Mouse (Mus musculus): ENCODE data around the gene Tfip11. TPM values are rescaled to one million over a fixed set of nuclear protein-coding genes. Genes with fewer than 3 reads are reported as not detected.

The Tfip11 gene
- polyA plus RNA-seq, 1 experiment from 2014 or later: 16.6 TPM

DNA sequence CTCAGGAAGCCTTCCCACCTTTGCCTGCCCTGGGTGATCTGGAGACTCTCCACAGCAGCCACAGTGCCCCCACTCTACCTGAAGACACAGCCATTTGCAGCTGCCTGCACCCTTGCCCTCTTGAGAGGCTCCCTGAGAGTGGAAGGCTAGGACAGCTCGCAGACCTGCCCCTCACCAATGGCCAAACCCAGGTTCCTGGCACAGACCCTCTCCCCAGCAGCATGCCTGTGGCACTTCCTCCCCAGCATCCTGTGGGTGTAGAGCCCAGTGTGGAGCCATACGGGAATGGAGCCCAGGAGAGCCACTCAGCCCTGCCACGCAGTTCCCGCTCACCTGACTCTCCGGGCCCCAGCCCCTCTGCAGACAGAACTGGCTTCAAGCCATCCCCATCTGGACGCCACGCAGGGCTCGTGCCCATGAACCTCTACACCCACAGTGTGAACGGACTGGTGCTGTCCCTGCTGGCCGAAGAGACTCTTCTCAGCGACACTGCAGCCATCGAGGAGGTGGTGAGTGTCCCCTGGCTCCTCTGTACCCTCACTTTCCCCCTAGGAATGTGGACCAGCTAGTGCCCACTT lies 44.2 kb downstream of the Tfip11 start:
- H3K27ac ChIP-seq (ENCODE audit: low read length): no peak overlapping the region
- peaks cover 39% of the 10 kb centered on the region; the same call in 1 of the 2 replicates for H3K36me3 ChIP-seq (ENCODE audit: control insufficient read depth, insufficient read depth, low read length)
- no peaks in the 10 kb centered on the region for H3K27me3 ChIP-seq (ENCODE audit: control insufficient read depth, insufficient read depth, low read length)
- no peak overlapping the region for H3K4me3 ChIP-seq (ENCODE audit: low read depth, low read length)
- WGBS: 92% methylated on average over 12 of the region's 12 CpGs
- H3K9ac ChIP-seq (replicated peaks; ENCODE audit: low read depth, low read length): no peak overlapping the region
- H3K9me3 ChIP-seq (ENCODE audit: control insufficient read depth, low read depth, low read length): no peaks in the 10 kb centered on the region
- H3K4me1 ChIP-seq (ENCODE audit: control insufficient read depth, insufficient read depth, low read length): no peaks in the 10 kb centered on the region
- no peak overlapping the region for H3K4me2 ChIP-seq (replicated peaks; ENCODE audit: low read depth, low read length)
- no peak for ATAC-seq (ENCODE audit: insufficient number of reproducible peaks, insufficient read depth, low FRiP score, low read depth)

DNA sequence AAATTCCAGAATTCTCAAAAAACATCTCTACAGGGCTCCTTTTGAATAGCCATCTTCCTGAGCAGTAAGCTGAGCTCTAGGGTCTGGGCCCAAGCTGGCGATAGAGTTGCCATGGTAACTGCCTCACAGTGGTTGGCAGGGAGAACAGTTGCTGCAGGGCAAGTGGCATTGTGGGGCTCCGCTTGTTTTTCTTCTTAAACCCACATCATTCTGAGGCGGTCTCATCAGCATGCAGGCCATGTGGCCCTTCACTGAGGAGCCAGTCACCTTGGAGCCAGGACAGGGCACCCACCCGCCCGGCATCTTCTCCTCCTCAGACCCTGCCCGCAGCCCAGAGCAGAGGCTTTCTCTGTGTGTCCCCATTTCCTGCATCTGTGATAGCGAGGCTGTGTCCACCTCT lies 45.8 kb downstream of the Tfip11 start:
- Histone ChIP-seq H3K4me1 (ENCODE audit: control insufficient read depth, insufficient read depth, low read length) (no peaks in the 10 kb centered on the region), H3K36me3 (ENCODE audit: control insufficient read depth, insufficient read depth, low read length) (peaks cover 32% of the 10 kb centered on the region; the same call in 1 of the 2 replicates), H3K27me3 (ENCODE audit: control insufficient read depth, insufficient read depth, low read length) (no peaks in the 10 kb centered on the region), H3K9ac (replicated peaks; ENCODE audit: low read depth, low read length) (no peak overlapping the region), H3K4me3 (ENCODE audit: low read depth, low read length) (no peak overlapping the region), H3K27ac (ENCODE audit: low read length) (no peak overlapping the region), H3K4me2 (replicated peaks; ENCODE audit: low read depth, low read length) (no peak overlapping the region), H3K9me3 (ENCODE audit: control insufficient read depth, low read depth, low read length) (no peaks in the 10 kb centered on the region)
- WGBS: 80% methylated on average over 7 of the region's 7 CpGs
- ATAC-seq (ENCODE audit: insufficient number of reproducible peaks, insufficient read depth, low FRiP score, low read depth): no peak

DNA sequence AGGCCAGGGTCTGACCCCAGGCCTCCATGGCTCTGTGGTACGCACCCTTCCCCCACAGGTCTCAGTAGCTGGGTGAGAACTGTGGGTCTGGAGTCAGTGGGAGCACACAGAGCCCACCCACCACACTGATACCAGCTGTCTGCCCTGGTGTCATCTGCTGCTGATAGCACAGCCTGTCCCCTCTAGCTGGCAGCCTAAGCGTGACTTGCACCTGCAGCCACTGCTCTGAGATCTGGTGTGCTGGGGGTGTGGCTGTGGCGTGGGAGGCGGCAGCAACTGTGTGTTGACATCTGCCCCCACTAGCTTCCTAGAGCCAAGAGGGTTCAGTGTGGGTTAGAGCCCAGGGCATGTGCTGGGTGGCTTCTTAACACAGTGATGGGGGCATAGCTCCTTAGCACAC lies 50.0 kb downstream of the Tfip11 start:
- no peaks in the 10 kb centered on the region for H3K9me3 ChIP-seq (ENCODE audit: control insufficient read depth, low read depth, low read length)
- H3K4me2 ChIP-seq (replicated peaks; ENCODE audit: low read depth, low read length): no peak overlapping the region
- no peak overlapping the region for H3K27ac ChIP-seq (ENCODE audit: low read length)
- no peaks in the 10 kb centered on the region for H3K27me3 ChIP-seq (ENCODE audit: control insufficient read depth, insufficient read depth, low read length)
- no peaks in the 10 kb centered on the region for H3K4me1 ChIP-seq (ENCODE audit: control insufficient read depth, insufficient read depth, low read length)
- no peak overlapping the region for H3K9ac ChIP-seq (replicated peaks; ENCODE audit: low read depth, low read length)
- no peak overlapping the region for H3K4me3 ChIP-seq (ENCODE audit: low read depth, low read length)
- ATAC-seq (ENCODE audit: insufficient number of reproducible peaks, insufficient read depth, low FRiP score, low read depth): no peak
- peaks cover 22% of the 10 kb centered on the region for H3K36me3 ChIP-seq (ENCODE audit: control insufficient read depth, insufficient read depth, low read length)
- WGBS: 87% methylated on average over 4 of the region's 4 CpGs

DNA sequence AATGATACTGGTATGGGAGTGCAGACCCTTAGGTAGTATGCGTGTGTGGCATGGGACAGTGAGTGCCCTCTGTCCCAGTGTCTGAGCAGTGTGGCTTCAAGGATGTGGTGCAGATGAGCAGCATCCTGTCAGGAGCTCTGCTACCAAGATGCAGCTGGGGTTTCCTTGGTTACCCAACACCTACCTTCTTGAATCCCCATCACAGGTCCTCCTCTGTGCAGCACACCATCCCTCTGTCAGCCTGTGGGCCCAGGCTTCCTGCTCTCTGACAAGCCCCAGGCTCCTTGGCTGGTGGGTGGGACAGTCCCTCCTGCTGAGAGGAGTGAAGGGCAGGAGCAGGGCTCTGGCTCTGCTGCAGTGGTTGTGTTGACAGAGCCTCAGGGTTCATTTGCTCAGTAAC lies 51.2 kb downstream of the Tfip11 start:
- 100% methylated on average over 1 of the region's 1 CpGs for WGBS
- H3K36me3 ChIP-seq (ENCODE audit: control insufficient read depth, insufficient read depth, low read length): peaks cover 14% of the 10 kb centered on the region

GRCm38 (mm10) chr5:112378716-112379115 lies 52.6 kb downstream of the Tfip11 start:
- no peaks in the 10 kb centered on the region for H3K4me1 ChIP-seq (ENCODE audit: control insufficient read depth, insufficient read depth, low read length)
- H3K4me2 ChIP-seq (replicated peaks; ENCODE audit: low read depth, low read length): no peak overlapping the region
- no peak overlapping the region for H3K4me3 ChIP-seq (ENCODE audit: low read depth, low read length)
- H3K27ac ChIP-seq (ENCODE audit: low read length): no peak overlapping the region
- 71% methylated on average over 6 of the region's 6 CpGs for WGBS
- H3K27me3 ChIP-seq (ENCODE audit: control insufficient read depth, insufficient read depth, low read length): no peaks in the 10 kb centered on the region
- ATAC-seq (ENCODE audit: insufficient number of reproducible peaks, insufficient read depth, low FRiP score, low read depth): no peak
- H3K9ac ChIP-seq (replicated peaks; ENCODE audit: low read depth, low read length): no peak overlapping the region
- no peaks in the 10 kb centered on the region for H3K9me3 ChIP-seq (ENCODE audit: control insufficient read depth, low read depth, low read length)
- H3K36me3 ChIP-seq (ENCODE audit: control insufficient read depth, insufficient read depth, low read length): peaks cover 14% of the 10 kb centered on the region

More for the DNA sequence above, 51.2 kb downstream of the Tfip11 start:
- H3K9ac ChIP-seq (replicated peaks; ENCODE audit: low read depth, low read length): no peak overlapping the region
- no peaks in the 10 kb centered on the region for H3K4me1 ChIP-seq (ENCODE audit: control insufficient read depth, insufficient read depth, low read length)
- no peaks in the 10 kb centered on the region for H3K27me3 ChIP-seq (ENCODE audit: control insufficient read depth, insufficient read depth, low read length)
- no peak overlapping the region for H3K27ac ChIP-seq (ENCODE audit: low read length)
- H3K4me2 ChIP-seq (replicated peaks; ENCODE audit: low read depth, low read length): no peak overlapping the region
- no peak for ATAC-seq (ENCODE audit: insufficient number of reproducible peaks, insufficient read depth, low FRiP score, low read depth)
- H3K4me3 ChIP-seq (ENCODE audit: low read depth, low read length): no peak overlapping the region
- H3K9me3 ChIP-seq (ENCODE audit: control insufficient read depth, low read depth, low read length): no peaks in the 10 kb centered on the region

DNA sequence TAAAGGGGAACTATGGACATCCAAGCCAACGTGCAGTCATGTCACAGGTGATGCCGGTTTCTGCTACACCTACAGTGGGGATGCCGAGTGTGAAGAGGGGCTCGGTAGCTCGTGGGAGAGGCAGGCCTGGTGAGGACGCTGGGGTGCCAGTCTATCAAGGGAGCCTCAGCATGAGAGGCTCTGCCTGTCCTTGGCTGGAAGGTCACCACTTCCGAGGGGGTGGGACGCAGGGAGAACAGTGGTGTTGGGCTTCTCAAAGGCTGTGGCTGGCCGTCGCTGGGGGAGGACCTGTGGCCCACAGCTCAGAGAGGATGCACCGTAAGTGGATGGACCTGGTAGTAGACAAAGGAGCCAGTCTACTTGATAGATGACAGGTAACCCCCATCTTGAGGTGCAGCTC lies 55.0 kb downstream of the Tfip11 start:
- Histone ChIP-seq H3K9me3 (ENCODE audit: control insufficient read depth, low read depth, low read length) (no peaks in the 10 kb centered on the region), H3K4me2 (replicated peaks; ENCODE audit: low read depth, low read length) (no peak overlapping the region), H3K36me3 (ENCODE audit: control insufficient read depth, insufficient read depth, low read length) (peaks cover 4% of the 10 kb centered on the region), H3K27me3 (ENCODE audit: control insufficient read depth, insufficient read depth, low read length) (no peaks in the 10 kb centered on the region), H3K4me1 (ENCODE audit: control insufficient read depth, insufficient read depth, low read length) (no peaks in the 10 kb centered on the region), H3K9ac (replicated peaks; ENCODE audit: low read depth, low read length) (no peak overlapping the region), H3K4me3 (ENCODE audit: low read depth, low read length) (no peak overlapping the region), H3K27ac (ENCODE audit: low read length) (no peak overlapping the region)
- ATAC-seq (ENCODE audit: insufficient number of reproducible peaks, insufficient read depth, low FRiP score, low read depth): no peak
- 82% methylated on average over 11 of the region's 11 CpGs for WGBS

- no peak overlapping the region for H3K27ac ChIP-seq (ENCODE audit: low read length)
- H3K9ac ChIP-seq (replicated peaks; ENCODE audit: low read depth, low read length): no peak overlapping the region
- H3K9me3 ChIP-seq (ENCODE audit: control insufficient read depth, low read depth, low read length): no peaks in the 10 kb centered on the region
- no peak overlapping the region for H3K4me2 ChIP-seq (replicated peaks; ENCODE audit: low read depth, low read length)
- peaks cover 3% of the 10 kb centered on the region for H3K36me3 ChIP-seq (ENCODE audit: control insufficient read depth, insufficient read depth, low read length)
- no peak for ATAC-seq (ENCODE audit: insufficient number of reproducible peaks, insufficient read depth, low FRiP score, low read depth)
- no peaks in the 10 kb centered on the region for H3K27me3 ChIP-seq (ENCODE audit: control insufficient read depth, insufficient read depth, low read length)
- WGBS: 55% methylated on average over 9 of the region's 9 CpGs
- H3K4me1 ChIP-seq (ENCODE audit: control insufficient read depth, insufficient read depth, low read length): no peaks in the 10 kb centered on the region
- H3K4me3 ChIP-seq (ENCODE audit: low read depth, low read length): no peak overlapping the region
Observed at GRCm38 (mm10) chr5:112382042-112382441, 55.9 kb downstream of the Tfip11 start.

DNA sequence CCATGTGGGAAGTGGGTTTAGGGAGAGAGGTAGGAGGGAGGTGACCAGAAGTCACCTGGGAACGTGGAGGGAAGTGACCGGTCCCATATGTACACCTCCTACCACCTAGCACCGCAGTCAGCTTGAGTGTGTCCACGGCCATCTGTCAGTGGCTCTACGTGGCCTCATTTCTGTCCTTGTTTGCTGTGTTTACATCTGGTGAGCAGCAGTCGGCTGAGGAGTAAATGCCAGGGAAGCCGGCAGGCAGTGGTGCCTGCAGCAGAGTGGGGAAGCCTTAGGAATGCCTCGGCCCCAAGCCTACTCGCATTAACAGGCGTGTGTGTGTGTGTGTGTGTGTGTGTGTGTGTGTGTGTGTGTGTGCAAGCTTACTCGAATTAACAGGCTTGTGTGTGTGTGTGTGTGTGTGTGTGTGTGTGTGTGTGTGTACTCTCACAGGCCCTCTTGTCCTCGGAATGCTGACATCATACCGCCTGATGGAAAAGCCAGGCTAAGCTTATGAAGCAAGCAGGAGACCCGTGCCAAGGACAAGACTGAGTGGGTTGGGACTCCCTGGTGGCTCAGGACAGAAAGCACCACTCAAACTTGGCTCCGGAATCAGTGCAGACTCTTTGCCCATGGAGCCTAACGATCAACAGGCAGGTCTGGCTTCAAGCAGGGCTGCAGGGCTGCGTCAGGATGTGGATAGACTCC lies 56.6 kb downstream of the Tfip11 start:
- no peaks in the 10 kb centered on the region; the same call in 1 of the 2 replicates for H3K36me3 ChIP-seq (ENCODE audit: control insufficient read depth, insufficient read depth, low read length)
- H3K27me3 ChIP-seq (ENCODE audit: control insufficient read depth, insufficient read depth, low read length): no peaks in the 10 kb centered on the region
- no peaks in the 10 kb centered on the region for H3K9me3 ChIP-seq (ENCODE audit: control insufficient read depth, low read depth, low read length)
- H3K27ac ChIP-seq (ENCODE audit: low read length): no peak overlapping the region
- H3K4me3 ChIP-seq (ENCODE audit: low read depth, low read length): no peak overlapping the region
- H3K4me2 ChIP-seq (replicated peaks; ENCODE audit: low read depth, low read length): no peak overlapping the region
- H3K4me1 ChIP-seq (ENCODE audit: control insufficient read depth, insufficient read depth, low read length): no peaks in the 10 kb centered on the region
- 34% methylated on average over 17 of the region's 17 CpGs for WGBS
- ATAC-seq (ENCODE audit: insufficient number of reproducible peaks, insufficient read depth, low FRiP score, low read depth): no peak
- H3K9ac ChIP-seq (replicated peaks; ENCODE audit: low read depth, low read length): no peak overlapping the region

Measured in stomach, embryonic 14.5 days (tissue).